Mouse (Mus musculus): ENCODE results near the gene Phactr2.
"Not testable (repeated sequence)": the region's sequence is repeated elsewhere in the genome, so short reads cannot be mapped to it uniquely, and the experiment has no call there.

DNA sequence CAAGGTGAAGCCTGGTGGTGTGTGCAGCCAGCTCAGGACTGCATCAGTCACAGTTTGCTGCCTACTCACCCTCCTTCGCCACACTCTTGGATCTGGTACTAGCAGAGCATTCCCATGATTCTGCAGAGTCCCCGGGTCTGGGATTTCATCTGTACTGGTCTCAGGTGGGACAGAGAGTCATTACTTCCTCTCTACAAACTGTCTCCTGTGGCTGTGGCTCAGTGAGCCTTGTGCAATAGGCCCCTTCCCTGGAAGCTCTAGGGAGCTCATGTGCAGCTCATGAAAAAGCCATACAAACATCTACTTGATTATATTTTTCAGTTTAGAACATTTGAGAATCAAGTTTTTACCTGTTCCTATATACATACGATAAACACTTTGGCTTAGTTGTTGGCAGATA is 9.9 kb downstream of the Phactr2 start:
- TF ChIP-seq CTCF, EP300 (IDR thresholded peaks at IDR 0.05): not testable (repeated sequence)

Measured in lung, postnatal 0 days (tissue).